Mouse (Mus musculus) C2C12 (cell line): ENCODE data around the gene Fbxl17. TPM values are rescaled to one million over a fixed set of nuclear protein-coding genes. Genes with fewer than 3 reads are reported as not detected.

Source experiments
- H3K27me3 ChIP-seq: one replicate; pipeline ENCODE4 v1.6.1; 2011; ENCODE audit not compliant: control insufficient read depth, insufficient read depth, insufficient read length
- H3K36me3 ChIP-seq: one replicate; pipeline ENCODE4 v1.6.1; 2011; ENCODE audit not compliant: control insufficient read depth, insufficient read depth
- H3K4me3 ChIP-seq: one replicate; pipeline ENCODE4 v1.5.1; 2011; ENCODE audit warnings: mild to moderate bottlenecking, control low read depth; ENCODE audit not compliant: poor library complexity, insufficient read depth, severe bottlenecking
- H3K79me2 ChIP-seq: one replicate; pipeline ENCODE4 v1.6.1; 2011; ENCODE audit not compliant: control insufficient read depth, insufficient read depth
- H3K79me3 ChIP-seq: one replicate; pipeline ENCODE4 v1.6.1; 2011; ENCODE audit warnings: low read depth, control low read depth
- H3ac ChIP-seq: one replicate; pipeline ENCODE3; 2011; ENCODE audit warnings: low read depth; ENCODE audit not compliant: control insufficient read depth, insufficient read length
- CEBPB ChIP-seq: IDR thresholded peaks from one replicate; pipeline ENCODE4 v1.6.1; 2011; ENCODE audit warnings: low read depth, mild to moderate bottlenecking, control low read depth, moderate library complexity
- CTCF ChIP-seq: IDR thresholded peaks from one replicate; pipeline ENCODE4 v1.5.1; 2011; ENCODE audit not compliant: control insufficient read depth, insufficient read depth, insufficient read length
- FOSL1 ChIP-seq: IDR thresholded peaks from one replicate; pipeline ENCODE4 v1.8.0; 2011; ENCODE audit warnings: mild to moderate bottlenecking, low read length; ENCODE audit not compliant: poor library complexity, insufficient read depth, severe bottlenecking
- MAX ChIP-seq: IDR thresholded peaks from one replicate; pipeline ENCODE4 v1.6.1; 2011; ENCODE audit warnings: mild to moderate bottlenecking, control low read depth
- MYOD1 ChIP-seq: IDR thresholded peaks from one replicate; pipeline ENCODE4 v1.6.1; 2011; ENCODE audit warnings: low read depth; ENCODE audit not compliant: control insufficient read depth, insufficient read length
- MYOG ChIP-seq: IDR thresholded peaks from one replicate; pipeline ENCODE4 v1.6.1; 2011; ENCODE audit not compliant: control insufficient read depth, insufficient read length; ENCODE audit errors: extremely low read depth
- USF1 ChIP-seq: IDR thresholded peaks from one replicate; pipeline ENCODE4 v1.6.1; 2011; ENCODE audit warnings: low read depth, mild to moderate bottlenecking, control low read depth, moderate library complexity
- polyA plus RNA-seq: library from polyadenylated mRNA; unstranded; fragments of >200 nt; fragmentation: generic; extraction: Trizol; gene quantifications from one replicate; pipeline ENCODE4 v1.2.1, GENCODE M21; 2012; ENCODE audit warnings: missing spikeins

Fbxl17 gene
- polyA plus RNA-seq, 1 experiment: 6.3 TPM

DNA sequence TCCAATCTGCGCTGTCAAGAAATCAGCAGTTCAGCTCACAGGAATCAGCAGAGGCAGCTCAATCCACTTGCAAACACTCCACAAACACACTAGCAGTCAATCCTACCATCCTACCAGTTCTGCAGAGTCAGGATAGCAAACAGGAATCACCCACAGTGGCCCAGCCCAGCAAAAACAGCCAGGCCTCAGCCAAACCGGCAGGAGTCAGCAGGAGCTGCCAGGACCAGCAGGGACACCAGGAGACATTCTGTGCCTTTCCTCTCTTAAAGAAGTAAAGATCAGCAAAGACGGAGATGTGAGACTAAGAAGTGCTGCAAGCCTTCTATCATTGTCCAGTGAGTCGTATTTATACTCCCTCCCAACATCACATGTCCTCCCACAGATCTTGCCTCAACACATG lies 196.0 kb downstream of the Fbxl17 start:
- TF ChIP-seq MAX (no peak), MYOD1 (no peak)
- H3ac ChIP-seq: no peak overlapping the region
- H3K79me3 ChIP-seq: no peaks in the 10 kb centered on the region
- no peaks in the 10 kb centered on the region for H3K79me2 ChIP-seq
- H3K36me3 ChIP-seq: no peaks in the 10 kb centered on the region
- no peak overlapping the region for H3K4me3 ChIP-seq
- H3K27me3 ChIP-seq: no peaks in the 10 kb centered on the region

DNA sequence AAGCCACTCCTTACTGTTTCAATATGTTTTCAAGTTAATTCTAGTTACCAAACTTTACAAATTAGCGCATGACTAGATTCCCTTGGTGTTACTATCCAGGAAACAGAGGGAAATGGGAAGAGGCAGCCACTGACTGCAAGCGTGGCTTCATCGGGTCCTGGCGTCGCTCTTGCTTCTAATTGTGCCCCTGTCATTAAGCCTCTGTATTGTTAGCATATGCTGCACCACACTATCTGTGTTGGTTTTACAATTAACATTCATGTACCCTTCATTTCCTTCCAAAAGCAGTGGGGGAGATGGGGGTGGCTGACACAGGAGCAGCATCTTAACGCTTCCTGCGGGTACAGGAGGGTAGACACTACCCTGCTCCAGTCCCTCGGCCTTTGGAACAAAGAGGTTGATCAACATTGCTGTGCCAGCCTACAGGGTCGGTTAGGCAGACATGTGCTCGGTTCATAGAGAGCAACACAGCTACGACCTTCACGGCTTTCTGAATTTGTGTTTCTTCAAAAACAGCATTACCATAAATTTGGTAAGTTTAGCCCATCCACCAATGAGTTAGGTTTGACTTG lies 197.9 kb downstream of the Fbxl17 start:
- Histone ChIP-seq H3K27me3 (no peaks in the 10 kb centered on the region), H3K79me2 (no peaks in the 10 kb centered on the region), H3K36me3 (no peaks in the 10 kb centered on the region), H3K4me3 (no peak overlapping the region), H3K79me3 (no peaks in the 10 kb centered on the region), H3ac (no peak overlapping the region)
- TF ChIP-seq USF1: no peak
- no peak for TF ChIP-seq MYOG
- TF ChIP-seq MYOD1: no peak
- no peak for TF ChIP-seq CTCF
- no peak for TF ChIP-seq FOSL1
- TF ChIP-seq MAX: no peak
- TF ChIP-seq CEBPB: no peak

DNA sequence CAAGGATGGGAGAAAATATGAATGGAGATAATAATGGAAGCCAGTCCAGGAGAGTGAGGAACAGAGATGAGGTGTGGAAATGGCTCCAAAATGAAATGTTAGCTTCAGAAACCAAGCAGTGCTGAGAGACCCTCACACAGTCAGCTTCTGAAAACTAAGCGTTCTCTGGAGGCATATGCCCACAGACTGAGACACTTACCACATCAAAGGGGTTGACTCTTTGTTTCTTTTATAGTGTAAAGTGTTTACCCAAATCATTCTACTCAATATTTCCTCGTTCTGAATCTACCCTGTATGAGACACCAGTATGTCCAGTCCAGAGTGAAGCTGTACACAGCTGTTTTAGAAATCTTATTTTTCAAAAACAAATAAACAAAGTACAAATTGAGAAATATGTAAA lies 204.3 kb downstream of the Fbxl17 start:
- H3K27me3 ChIP-seq: no peaks in the 10 kb centered on the region
- TF ChIP-seq MYOD1: no peak
- no peak for TF ChIP-seq CTCF
- TF ChIP-seq MYOG: no peak
- TF ChIP-seq CEBPB: no peak
- no peaks in the 10 kb centered on the region for H3K79me2 ChIP-seq
- H3K4me3 ChIP-seq: no peak overlapping the region
- H3ac ChIP-seq: no peak overlapping the region
- H3K79me3 ChIP-seq: no peaks in the 10 kb centered on the region
- H3K36me3 ChIP-seq: no peaks in the 10 kb centered on the region

DNA sequence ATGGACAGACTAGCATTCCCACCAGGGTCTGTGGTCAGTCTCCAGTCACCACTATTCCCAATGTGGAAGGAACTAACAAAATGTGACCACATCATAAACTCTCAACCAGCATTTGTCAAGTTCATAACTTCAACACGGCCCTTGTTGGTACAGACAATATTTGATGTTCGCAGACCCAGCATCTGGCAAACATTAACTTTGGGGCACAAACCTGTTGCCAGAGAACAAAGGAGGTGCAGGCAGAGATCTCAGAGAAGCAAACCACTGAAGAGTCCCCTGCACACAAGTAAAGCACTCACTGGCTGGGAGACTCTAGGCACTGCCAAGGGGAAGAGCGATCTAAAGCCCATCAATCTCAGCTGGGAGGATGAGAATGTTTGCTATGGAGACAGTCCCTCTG lies 204.9 kb downstream of the Fbxl17 start:
- TF ChIP-seq MAX (no peak), MYOD1 (no peak), FOSL1 (no peak), MYOG (no peak), CEBPB (no peak)
- Histone ChIP-seq H3K79me3 (no peaks in the 10 kb centered on the region), H3K27me3 (no peaks in the 10 kb centered on the region), H3K36me3 (no peaks in the 10 kb centered on the region), H3ac (no peak overlapping the region), H3K79me2 (no peaks in the 10 kb centered on the region), H3K4me3 (no peak overlapping the region)

DNA sequence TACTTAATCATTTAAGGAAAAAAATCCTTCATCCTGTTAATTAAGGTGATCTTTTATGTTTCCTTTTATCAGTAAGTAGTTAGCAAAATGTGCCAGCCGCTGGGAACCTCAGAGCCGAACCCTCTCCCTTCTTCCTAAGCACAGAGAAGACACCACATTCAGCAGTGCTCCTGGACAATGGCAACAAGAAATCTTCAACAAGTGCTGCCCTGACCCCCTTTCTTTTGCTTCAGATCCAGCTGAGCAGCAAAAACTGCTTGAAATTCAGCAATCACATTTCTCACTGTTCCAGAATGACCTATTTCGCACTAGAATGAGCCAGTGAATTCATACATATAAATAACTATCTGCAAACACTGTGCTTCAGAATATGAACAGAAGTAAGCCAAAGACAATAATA lies 205.8 kb downstream of the Fbxl17 start:
- Histone ChIP-seq H3K79me2 (no peaks in the 10 kb centered on the region), H3K27me3 (no peaks in the 10 kb centered on the region), H3K79me3 (no peaks in the 10 kb centered on the region), H3K36me3 (no peaks in the 10 kb centered on the region), H3ac (no peak overlapping the region), H3K4me3 (no peak overlapping the region)
- TF ChIP-seq MYOD1 (no peak), CEBPB (no peak), FOSL1 (no peak)

DNA sequence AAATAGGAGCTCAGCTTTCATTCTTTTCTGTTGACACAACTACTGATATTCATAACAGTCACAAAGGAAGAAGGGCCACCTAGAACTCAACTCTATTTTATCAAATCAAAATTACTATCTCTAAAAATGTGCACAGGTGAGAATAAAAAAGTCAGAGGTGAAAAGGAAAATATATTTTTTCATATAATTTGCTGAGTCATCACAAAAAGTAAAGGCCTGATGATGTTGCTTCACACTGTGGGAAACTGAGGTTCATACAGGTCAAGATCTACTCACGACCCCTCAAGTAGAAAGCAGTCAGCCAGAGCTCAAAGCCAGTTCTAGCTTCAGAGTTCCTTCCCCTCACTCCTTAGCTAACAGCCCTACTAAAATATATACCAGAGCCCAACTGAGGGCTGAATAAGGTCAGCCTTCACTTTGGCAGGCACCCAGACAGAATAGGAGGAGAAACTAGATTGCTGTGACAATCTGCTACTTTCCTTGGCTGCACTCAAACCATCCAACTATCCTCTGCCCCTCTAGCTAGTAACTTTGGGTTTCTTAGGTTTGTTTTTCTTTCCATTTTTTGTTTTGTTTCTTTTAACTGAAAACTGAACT lies 210.4 kb downstream of the Fbxl17 start:
- Histone ChIP-seq H3K79me2 (no peaks in the 10 kb centered on the region), H3K4me3 (no peak overlapping the region), H3K27me3 (no peaks in the 10 kb centered on the region), H3K79me3 (no peaks in the 10 kb centered on the region), H3K36me3 (no peaks in the 10 kb centered on the region), H3ac (no peak overlapping the region)
- TF ChIP-seq CTCF: no peak
- TF ChIP-seq MYOD1: no peak
- no peak for TF ChIP-seq FOSL1
- no peak for TF ChIP-seq CEBPB
- TF ChIP-seq MYOG: no peak
- no peak for TF ChIP-seq USF1
- no peak for TF ChIP-seq MAX
